Mouse (Mus musculus) monocyte, adult 5-6 weeks (primary cell): ENCODE data around the gene Olfr9. TPM values are rescaled to one million over a fixed set of nuclear protein-coding genes. Genes with fewer than 3 reads are reported as not detected.
"Not testable (repeated sequence)": the region's sequence is repeated elsewhere in the genome, so short reads cannot be mapped to it uniquely, and the experiment has no call there.

ENCODE experiments used
- ATAC-seq: fragments of 153-309, 156-312 bp; replicated peaks from 2 replicates; pipeline ENCODE4 v1.8.0; 2017; ENCODE audit warnings: mild to moderate bottlenecking; ENCODE audit not compliant: low TSS enrichment, insufficient number of reproducible peaks, severe bottlenecking, poor library complexity, low FRiP score
- total RNA-seq: library from RNA; stranded (forward); fragments of 200-1000, 200-491, 200-594 nt; gene quantifications from 3 replicates; pipeline ENCODE4 v1.2.3, GENCODE M21; 2017

The Olfr9 gene
- total RNA-seq, result not detected in 3 replicates

GRCm38 (mm10) chr10:128989131-128989530, at the start of gene Olfr9:
TSS of gene Olfr9 (plus strand) at chr10:128989431.
- ATAC-seq, result not testable (repeated sequence)

GRCm38 (mm10) chr10:128940475-128941061, 48.7 kb upstream of the Olfr9 start:
- no peak for ATAC-seq

DNA sequence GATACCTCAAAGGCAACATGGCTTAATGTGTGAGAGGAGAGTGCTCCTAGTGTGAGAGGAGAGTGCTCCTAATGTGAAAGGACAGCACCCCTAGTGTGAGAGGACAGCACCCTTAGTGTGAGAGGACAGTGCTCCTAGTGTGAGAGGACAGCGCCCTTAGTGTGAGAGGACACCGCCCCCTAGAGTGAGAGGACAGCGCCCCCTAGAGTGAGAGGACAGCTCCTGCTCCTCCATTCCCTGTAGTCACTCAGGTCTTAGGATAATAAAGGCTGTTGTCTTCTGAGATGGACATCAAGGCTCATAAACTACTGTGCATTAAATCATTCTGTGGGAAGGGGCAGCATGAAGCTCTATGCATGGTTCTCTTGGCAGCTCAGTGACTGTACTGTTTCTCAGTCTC, 43.6 kb upstream of the Olfr9 start:
- ATAC-seq, result no peak

GRCm38 (mm10) chr10:128947496-128947895, 41.7 kb upstream of the Olfr9 start:
- ATAC-seq, result no peak

DNA sequence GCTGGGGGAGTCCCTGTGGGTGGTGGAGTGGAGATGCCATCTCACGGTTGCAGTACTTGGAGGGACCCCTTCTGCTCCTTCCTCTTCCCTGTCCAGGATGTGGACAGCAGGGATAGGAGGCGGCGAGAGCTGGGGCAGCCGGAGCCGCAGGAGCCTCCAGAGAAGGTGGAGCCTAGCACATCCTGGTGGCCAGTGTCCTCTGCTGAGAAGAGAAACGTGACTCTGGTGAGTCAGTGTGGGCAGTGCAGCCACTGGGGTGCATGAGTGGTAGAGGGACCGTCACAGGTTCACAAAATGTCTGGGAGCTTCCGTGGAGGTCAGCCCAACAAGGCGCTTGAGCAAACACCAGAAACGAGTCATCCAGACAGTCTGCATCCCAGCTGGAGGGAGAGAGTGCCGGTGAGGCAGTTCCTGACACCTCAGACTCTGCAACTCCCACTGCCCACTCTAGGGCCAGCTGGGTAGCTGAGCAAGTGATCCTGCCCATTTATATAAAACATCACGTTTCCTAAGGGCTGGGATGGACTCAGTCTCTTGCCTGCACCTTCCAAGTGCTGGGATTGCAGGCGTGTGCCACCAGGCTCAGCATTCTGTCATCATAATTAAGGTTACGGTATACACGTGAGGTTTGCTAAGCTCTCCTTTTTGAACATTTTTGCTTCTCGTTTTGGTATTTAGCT, 38.9 kb upstream of the Olfr9 start:
- no peak for ATAC-seq

DNA sequence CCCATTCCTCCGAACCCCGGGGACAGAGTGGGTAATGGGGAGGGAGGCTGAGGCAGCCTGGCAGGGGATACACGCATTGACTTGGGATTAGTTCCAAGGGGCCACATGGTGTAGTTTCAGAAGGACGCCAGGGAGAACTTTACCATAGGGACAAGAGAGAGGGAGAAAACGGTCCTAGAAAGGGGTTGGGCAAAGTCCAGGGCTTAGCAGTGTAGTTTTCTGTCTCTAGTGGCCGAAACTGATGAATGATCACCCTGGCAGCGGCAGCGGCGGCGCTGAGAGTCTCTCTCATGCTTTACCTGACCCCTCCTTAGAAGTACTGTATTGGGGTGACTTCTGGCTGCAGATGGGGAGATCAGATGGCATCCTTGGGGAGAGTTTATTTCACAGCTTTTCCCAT, 30.9 kb upstream of the Olfr9 start:
- no peak for ATAC-seq

GRCm38 (mm10) chr10:128960142-128960541, 29.1 kb upstream of the Olfr9 start:
- no peak for ATAC-seq

GRCm38 (mm10) chr10:128960590-128961584, 28.3 kb upstream of the Olfr9 start, which contains the start of gene Mettl7b:
TSS of gene Mettl7b (minus strand) at chr10:128960988.
- no peak for ATAC-seq

DNA sequence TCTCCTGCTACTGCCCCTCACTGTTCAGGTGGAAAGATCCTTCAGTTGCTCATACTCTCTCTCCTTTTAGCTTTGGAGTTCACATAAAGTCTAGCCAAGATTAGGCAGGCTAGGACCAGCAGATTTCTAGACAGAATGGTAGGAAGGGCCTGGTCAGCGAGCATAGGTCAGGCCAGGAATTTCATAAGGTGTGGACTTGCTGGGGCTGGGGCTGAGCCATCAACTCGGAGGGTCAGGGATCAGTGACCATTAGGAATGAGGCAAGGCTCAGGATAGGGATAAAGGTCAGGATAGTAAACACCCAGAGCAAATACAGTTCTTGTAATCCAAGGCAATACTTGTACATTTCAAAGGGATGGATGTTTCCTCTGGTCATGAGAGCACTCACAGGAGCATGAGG, 24.3 kb upstream of the Olfr9 start:
- no peak for ATAC-seq

DNA sequence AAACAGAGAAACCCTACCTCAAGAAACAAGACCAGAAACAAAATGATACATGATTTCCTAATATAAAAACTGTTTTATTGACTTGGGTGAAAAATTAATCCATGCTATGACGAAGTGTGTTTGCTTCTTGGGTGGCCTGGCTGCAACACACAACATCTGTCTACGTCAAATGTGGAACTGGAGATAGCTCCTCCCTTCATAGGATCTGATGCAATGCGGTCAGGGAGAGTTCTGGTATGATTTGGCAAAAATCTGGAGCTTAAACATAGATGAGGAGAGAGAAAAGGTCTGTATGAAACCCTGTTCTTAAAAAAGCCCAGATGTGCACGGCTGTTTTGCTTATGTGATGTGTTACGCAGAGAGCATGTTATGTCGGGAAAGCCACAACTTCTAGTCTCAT, 23.4 kb upstream of the Olfr9 start:
- no peak for ATAC-seq

GRCm38 (mm10) chr10:128968341-128968749, 20.9 kb upstream of the Olfr9 start:
- no peak for ATAC-seq

DNA sequence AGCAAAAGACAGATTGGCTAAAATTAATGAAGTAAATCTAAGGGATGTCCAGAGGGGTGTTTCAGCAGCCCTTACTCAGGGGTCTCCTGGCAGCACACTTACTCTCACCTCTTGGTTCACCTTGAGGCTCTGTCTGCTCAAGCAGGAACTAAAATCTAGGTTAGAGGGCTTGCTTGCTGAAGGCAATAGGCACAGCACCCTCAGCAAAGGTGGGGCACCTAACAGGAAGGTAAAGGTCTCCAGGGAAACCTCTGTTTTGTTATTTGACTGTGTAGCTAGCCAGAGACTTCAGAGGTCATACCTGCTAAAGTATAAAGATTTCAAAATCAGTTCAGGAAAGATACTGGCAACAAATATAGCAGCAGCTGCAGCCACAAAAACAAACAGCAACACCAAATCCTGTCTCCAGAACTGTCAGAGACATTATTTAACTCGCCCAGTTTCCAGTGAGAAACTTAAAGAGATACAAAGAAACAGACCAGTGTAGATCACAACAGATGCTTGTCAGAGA, 18.4 kb upstream of the Olfr9 start:
- no peak for ATAC-seq

DNA sequence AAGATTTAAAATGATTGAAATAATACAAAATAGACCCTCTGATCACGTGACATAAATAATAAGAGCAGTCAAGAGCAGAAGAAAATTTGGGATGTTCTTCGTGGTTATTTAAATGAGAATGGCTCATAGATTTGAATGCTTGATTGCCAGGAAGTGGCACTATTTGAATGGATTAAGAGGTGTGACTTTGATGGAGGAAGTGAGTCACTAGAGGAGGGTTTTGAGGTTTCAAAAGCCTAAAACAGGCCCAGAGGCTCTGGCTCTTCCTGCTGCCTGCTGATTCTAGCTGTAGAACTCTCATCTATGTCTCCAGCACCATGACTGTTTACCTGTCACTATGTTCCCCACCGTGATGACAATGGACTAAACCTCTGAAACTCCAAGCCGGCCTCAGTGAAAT, 16.4 kb upstream of the Olfr9 start:
- no peak for ATAC-seq

- ATAC-seq, result no peak
Observed at GRCm38 (mm10) chr10:128976395-128976794, 12.8 kb upstream of the Olfr9 start.

DNA sequence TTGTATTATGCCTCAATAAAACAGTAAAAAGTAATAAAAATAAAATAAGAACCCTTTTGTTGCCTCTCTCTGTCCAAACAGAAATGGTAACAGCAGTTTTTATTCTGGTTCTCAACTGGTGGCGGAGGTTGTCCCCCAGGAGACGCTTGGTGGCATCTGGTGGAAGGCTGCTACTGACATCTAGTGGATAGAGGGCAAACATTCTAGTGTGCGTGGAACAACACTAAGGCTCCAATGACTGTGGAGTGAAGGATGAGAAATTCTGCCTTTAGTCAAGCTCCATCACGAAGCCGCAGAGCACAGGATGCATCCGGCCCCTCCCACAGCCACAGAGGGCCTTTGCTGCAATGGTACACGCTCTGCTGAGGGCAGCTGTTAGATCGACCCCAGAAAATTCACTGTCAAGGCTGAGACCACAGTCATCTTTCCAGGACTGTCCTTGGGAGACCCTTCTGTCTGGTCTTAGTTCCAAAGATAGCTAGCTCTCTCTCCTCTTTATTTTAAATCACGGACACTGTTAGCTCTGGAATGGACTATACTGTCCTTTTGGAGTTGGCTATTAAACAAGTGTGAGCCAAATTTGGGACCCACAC, 11.6 kb upstream of the Olfr9 start:
- no peak for ATAC-seq

GRCm38 (mm10) chr10:128980644-128981365, 8.4 kb upstream of the Olfr9 start:
- no peak for ATAC-seq

GRCm38 (mm10) chr10:128990129-128990850, 1.1 kb downstream of the Olfr9 start:
- not testable (repeated sequence) for ATAC-seq

DNA sequence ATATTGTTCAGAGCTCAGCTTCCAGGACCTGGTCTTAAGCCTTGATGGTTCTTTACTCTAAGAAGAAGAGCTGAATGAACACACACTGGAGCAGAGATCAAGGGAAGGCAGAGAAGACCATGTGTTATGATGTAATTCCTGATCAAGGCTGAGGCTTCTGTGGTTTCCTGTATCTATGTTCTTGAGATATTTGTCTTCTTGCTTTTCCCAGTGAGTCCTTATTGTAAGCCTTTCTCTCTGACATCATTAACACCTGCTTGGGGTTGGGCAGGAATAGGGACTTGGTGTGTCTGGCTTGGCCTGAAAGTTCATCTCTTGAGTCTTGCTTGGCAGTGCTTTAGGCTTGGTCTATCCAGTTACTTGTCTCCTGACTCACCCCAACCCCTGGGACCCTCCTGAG, 1.8 kb downstream of the Olfr9 start:
- no peak for ATAC-seq
